Mouse (Mus musculus) megakaryocyte, embryonic 14.5 days (primary cell): ENCODE data around the gene Rpl11.

Source experiments
- FLI1 ChIP-seq: IDR thresholded peaks from 2 replicates; pipeline ENCODE4 v1.6.1; 2012; ENCODE audit warnings: low read length, inconsistent platforms, mixed read lengths
- GATA1 ChIP-seq: IDR thresholded peaks from 3 replicates; pipeline ENCODE4 v1.6.1; 2012; ENCODE audit warnings: mixed read lengths, low read length, inconsistent platforms, borderline replicate concordance

DNA sequence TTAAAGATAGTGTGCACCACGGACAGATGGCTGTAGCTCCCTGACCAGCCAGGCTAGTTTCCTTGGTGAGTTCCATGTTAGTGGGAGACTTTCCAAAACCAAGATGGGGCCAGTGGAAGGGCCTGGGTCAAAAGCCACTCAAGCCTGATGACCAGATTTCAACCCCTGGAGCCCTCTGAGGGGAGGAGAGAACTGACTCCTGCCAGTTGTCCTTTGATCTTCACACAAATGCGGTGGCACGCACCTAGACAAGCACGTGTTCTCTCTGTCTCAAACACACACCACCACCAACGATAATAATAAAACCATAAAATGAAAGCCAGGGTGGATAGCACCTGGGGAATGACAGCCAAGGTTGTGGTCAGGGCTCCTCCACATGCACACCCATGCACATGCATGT is 34.0 kb upstream of the Rpl11 start:
- no peak for TF ChIP-seq GATA1
- TF ChIP-seq FLI1, result no peak
